Mouse (Mus musculus) hindbrain, embryonic 12.5 days (tissue): ENCODE results near the gene Laptm5. TPM values are rescaled to one million over a fixed set of nuclear protein-coding genes. Genes with fewer than 3 reads are reported as not detected.
A peak's percentile ranks its signal among the peaks of the same experiment; 100 is the strongest.

Source experiments
- ATAC-seq: fragments of 200-750 bp; cut with Nextera tagmentation; 2 replicates; pipeline ENCODE4 v1.8.0; 2017; ENCODE audit warnings: moderate TSS enrichment; ENCODE audit not compliant: low FRiP score
- H3K27ac ChIP-seq: fragments of 300-500 bp; sonication (generic); 2 replicates; pipeline ENCODE4 v1.5.1; 2016; ENCODE audit warnings: mild to moderate bottlenecking
- H3K27me3 ChIP-seq: fragments of 300-500 bp; sonication (generic); 2 replicates; pipeline ENCODE4 v1.6.1; 2016; ENCODE audit warnings: mild to moderate bottlenecking
- H3K36me3 ChIP-seq: fragments of 300-500 bp; sonication (generic); 2 replicates; pipeline ENCODE4 v1.6.1; 2016; ENCODE audit warnings: mild to moderate bottlenecking
- H3K4me1 ChIP-seq: fragments of 300-500 bp; sonication (generic); 2 replicates; pipeline ENCODE4 v1.6.1; 2016
- H3K4me2 ChIP-seq: fragments of 300-500 bp; sonication (generic); replicated peaks from 2 replicates; pipeline ENCODE4 v1.6.1; 2016; ENCODE audit warnings: mild to moderate bottlenecking
- H3K4me3 ChIP-seq: fragments of 300-500 bp; sonication (generic); 2 replicates; pipeline ENCODE4 v1.5.1; 2016; ENCODE audit warnings: mild to moderate bottlenecking
- H3K9ac ChIP-seq: fragments of 300-500 bp; sonication (generic); 2 replicates; pipeline ENCODE4 v1.6.1; 2016; ENCODE audit warnings: mild to moderate bottlenecking, moderate library complexity
- H3K9me3 ChIP-seq: fragments of 300-500 bp; sonication (generic); replicated peaks from 2 replicates; pipeline ENCODE4 v1.6.1; 2016; ENCODE audit warnings: mild to moderate bottlenecking
- WGBS: fragments of 180-500 bp; shearing (Covaris S2); methylation state at CpG from one replicate; pipeline ENCODE4 v1.1.7; 2016; 5-methylcytosine and 5-hydroxymethylcytosine counted together
- polyA plus RNA-seq: library from polyadenylated mRNA; unstranded; fragments of >200 nt; fragmentation: Nextera tagmentation; extraction: Ambion mirVana; gene quantifications from 2 replicates; pipeline ENCODE4 v1.2.1, GENCODE M21; 2016

Laptm5 gene
- polyA plus RNA-seq, 1 experiment from 2014 or later = 23.3 TPM

GRCm38 (mm10) chr4:130915006-130915667 is 2.2 kb downstream of the Laptm5 start:
- Histone ChIP-seq H3K4me1 (peaks cover 14% of the 10 kb centered on the region), H3K27ac (no peak overlapping the region), H3K36me3 (no peaks in the 10 kb centered on the region), H3K9ac (no peak overlapping the region), H3K4me2 (0 out of 2 replicates have a peak overlapping the region, but pooled peaks have one; percentile 1), H3K4me3 (no peak overlapping the region), H3K9me3 (no peaks in the 10 kb centered on the region), H3K27me3 (no peaks in the 10 kb centered on the region; the same call in 1 of the 2 replicates)
- ATAC-seq = no peak
- 82% methylated on average over 12 of the region's 12 CpGs for WGBS

DNA sequence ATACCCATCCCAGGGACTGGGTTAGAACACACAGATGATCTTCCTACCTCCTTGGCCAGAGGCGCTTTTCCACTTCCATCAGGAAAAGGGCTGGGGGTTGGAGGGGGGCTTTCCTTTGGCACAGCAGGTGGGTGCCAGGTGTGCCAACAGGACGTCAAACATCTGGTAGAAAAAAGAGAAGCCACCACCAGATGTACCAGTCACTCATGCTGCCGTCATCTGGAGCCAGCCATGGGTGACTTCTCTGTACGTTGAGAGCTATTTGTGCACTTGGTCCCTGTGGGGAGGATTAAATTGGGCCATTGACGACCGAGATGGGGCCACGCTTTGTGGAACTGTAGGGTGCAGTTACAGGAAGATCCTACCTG is 2.7 kb downstream of the Laptm5 start:
- Histone ChIP-seq H3K4me3 (no peak overlapping the region), H3K9me3 (no peaks in the 10 kb centered on the region), H3K36me3 (no peaks in the 10 kb centered on the region), H3K4me1 (peaks cover 19% of the 10 kb centered on the region), H3K27ac (no peak overlapping the region), H3K4me2 (0 out of 2 replicates have a peak overlapping the region, but pooled peaks have one; percentile 1), H3K9ac (no peak overlapping the region), H3K27me3 (no peaks in the 10 kb centered on the region; the same call in 1 of the 2 replicates)
- WGBS = 57% methylated on average over 7 of the region's 7 CpGs
- ATAC-seq = no peak

DNA sequence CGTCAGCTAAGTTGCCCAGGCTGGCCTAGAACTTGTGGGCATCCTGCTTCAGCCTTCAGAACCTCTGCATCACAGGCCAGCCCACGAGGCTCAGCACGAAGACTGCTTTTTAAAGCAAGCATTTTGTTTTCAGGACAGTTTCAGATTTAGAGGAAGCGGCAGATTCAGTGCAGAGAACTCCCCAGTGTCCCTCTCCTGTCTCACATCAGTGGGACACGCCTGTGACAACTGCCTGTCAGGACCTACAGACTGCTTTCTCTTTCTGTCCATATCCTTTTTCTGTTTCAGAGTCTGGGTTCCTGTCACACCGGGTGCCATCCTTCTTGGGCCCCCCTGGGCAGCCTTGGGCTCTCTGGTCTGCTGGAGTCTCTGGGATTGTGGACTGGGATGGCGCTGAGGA is 3.7 kb downstream of the Laptm5 start:
- H3K9ac ChIP-seq = no peak overlapping the region
- H3K36me3 ChIP-seq = no peaks in the 10 kb centered on the region
- H3K27ac ChIP-seq = no peak overlapping the region

DNA sequence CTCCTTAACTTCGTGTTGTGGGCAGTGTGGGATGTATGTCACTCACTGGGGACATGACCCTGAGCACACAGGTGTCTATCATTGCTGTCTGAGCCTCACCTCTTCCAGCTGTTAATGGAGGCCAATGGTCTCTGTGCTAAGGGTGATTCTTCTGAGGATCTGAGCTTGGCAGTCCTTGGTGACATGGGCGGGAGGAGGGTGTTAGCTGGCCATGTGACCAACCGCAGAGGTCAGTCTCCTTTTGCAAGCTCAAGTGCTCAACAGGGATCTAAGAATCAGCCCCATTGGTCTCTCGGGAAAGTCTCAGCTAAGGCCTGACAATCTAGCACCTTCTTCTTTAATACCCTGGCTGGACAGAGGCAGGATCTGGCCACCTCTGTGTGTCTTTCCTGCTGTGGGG is 4.6 kb downstream of the Laptm5 start:
- Histone ChIP-seq H3K27me3 (no peaks in the 10 kb centered on the region; the same call in 1 of the 2 replicates), H3K9ac (no peak overlapping the region), H3K9me3 (no peaks in the 10 kb centered on the region), H3K4me3 (no peak overlapping the region), H3K4me2 (no peak overlapping the region), H3K27ac (no peak overlapping the region), H3K36me3 (no peaks in the 10 kb centered on the region), H3K4me1 (peaks cover 34% of the 10 kb centered on the region)
- 76% methylated on average over 4 of the region's 4 CpGs for WGBS
- no peak for ATAC-seq

More for the DNA sequence above, 3.7 kb downstream of the Laptm5 start:
- Histone ChIP-seq H3K4me3 (no peak overlapping the region), H3K9me3 (no peaks in the 10 kb centered on the region), H3K27me3 (no peaks in the 10 kb centered on the region; the same call in 1 of the 2 replicates), H3K4me1 (peaks cover 28% of the 10 kb centered on the region), H3K4me2 (no peak overlapping the region)
- ATAC-seq = no peak
- 84% methylated on average over 7 of the region's 7 CpGs for WGBS

DNA sequence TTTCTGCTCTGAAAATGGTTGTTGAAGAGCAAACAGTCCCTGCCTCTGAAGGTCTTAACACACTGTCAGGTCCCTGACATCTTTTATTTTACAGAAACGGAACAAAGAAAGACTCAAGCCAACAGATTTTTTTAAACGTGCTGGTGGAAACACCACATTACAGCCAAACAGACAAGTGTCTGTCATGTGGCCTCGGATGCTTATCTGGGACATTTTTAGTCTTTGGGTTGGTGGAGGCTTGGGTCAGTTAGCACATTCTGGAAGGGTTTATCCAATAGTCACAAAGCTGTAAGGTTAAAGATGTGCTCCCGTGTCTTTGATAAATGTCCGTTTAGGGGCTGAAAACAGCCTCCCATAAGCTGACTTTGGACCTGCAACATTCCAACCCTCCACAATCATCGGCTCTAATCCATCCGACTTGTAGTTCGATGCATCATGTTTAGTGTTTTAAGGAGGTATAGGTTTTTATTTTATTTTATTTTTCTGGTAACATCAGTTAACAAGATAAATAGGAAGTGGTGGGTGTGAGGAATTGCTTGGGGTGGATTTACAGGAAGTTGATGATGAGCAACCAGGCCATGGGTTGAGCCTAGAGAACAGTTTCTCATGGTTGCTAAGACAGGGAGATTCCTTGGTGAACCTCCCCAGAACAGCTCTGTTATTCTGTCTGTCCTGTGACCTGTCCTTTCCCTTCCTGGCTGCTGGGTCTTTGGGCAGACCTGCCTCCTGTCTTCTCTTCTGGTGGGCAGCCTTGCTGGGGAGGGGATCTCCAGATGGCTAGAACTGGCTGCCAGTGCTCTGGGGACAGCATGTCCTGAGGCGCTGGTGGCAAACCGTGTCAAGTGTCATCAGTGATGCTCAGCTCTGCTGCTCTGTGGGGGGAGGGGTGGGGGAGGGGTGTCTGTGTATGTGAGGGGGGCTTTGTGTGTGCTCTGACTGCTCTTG is 6.2 kb downstream of the Laptm5 start:
- Histone ChIP-seq H3K4me2 (no peak overlapping the region), H3K9me3 (no peaks in the 10 kb centered on the region), H3K27ac (no peak overlapping the region), H3K9ac (no peak overlapping the region), H3K4me1 (peaks cover 30% of the 10 kb centered on the region), H3K27me3 (no peaks in the 10 kb centered on the region; the same call in 1 of the 2 replicates), H3K4me3 (no peak overlapping the region), H3K36me3 (no peaks in the 10 kb centered on the region)
- no peak for ATAC-seq
- WGBS = 73% methylated on average over 10 of the region's 10 CpGs

DNA sequence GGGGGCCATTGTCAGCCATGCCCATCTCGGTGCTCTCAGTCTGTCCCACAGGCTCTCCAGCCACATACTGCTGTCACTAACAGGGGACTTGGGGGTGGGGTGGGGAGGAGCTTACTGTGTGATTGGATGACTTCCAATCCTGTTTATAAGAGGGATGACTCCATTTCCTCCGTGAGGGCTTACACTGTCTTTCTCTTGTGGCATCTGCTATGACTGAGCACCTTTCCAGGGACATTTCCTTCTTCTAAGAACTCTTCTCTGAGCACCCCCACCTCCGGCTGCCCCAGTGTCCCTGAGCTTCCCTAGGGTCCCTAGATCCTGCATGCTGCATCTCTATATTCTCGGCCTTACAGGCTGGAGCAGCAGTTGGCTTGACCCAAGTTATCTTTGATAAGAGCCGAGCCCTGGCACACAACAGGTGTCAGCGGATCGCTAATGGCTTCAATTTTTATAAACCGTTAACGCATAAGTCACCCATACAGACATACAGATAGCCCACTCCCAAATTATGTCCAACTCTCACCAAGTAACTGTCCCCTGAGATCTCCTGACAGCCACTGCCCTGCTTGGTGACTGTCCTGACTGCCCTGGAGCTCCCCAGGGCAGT is 6.9 kb downstream of the Laptm5 start:
- WGBS = 64% methylated on average over 9 of the region's 9 CpGs
- H3K4me3 ChIP-seq = no peak overlapping the region
- ATAC-seq = 0 out of 2 replicates have a peak, but pooled peaks have one; percentile 26

GRCm38 (mm10) chr4:130920951-130921693 is 8.2 kb downstream of the Laptm5 start:
- Histone ChIP-seq H3K27me3 (no peaks in the 10 kb centered on the region), H3K4me3 (no peak overlapping the region), H3K9me3 (no peaks in the 10 kb centered on the region), H3K36me3 (no peaks in the 10 kb centered on the region), H3K4me1 (peaks cover 30% of the 10 kb centered on the region), H3K27ac (peak overlapping the region; percentile 18; the same call in 1 of the 2 replicates), H3K4me2 (no peak overlapping the region), H3K9ac (no peak overlapping the region)
- ATAC-seq = peak; percentile 68; the same call in 1 of the 2 replicates
- WGBS = 33% methylated on average over 12 of the region's 12 CpGs

More for the DNA sequence above, 6.9 kb downstream of the Laptm5 start:
- H3K27ac ChIP-seq = no peak overlapping the region
- H3K4me2 ChIP-seq = no peak overlapping the region
- H3K9ac ChIP-seq = no peak overlapping the region
- H3K4me1 ChIP-seq = peaks cover 30% of the 10 kb centered on the region
- no peaks in the 10 kb centered on the region for H3K9me3 ChIP-seq
- H3K27me3 ChIP-seq = no peaks in the 10 kb centered on the region; the same call in 1 of the 2 replicates
- H3K36me3 ChIP-seq = no peaks in the 10 kb centered on the region

DNA sequence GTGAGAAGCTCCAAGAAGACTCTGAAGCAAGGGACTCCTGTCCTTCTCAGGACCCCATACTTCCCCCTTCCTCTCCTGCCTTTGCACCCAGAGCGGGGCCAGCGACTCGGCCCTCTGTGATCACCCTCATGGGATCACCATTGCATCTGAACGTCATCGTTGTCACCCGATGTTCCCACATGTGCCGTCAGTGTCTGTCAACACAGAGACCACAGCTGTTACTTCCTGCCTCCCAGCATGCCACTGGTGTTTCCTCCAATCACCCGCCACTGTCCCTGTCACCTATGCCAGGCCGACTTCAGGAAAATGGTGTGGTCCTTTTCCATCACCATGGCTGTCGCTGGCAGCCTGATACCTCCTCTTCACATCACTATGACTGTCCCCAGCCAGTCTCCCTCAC is 9.1 kb downstream of the Laptm5 start:
- no peak for ATAC-seq
- H3K9me3 ChIP-seq = no peaks in the 10 kb centered on the region
- H3K4me3 ChIP-seq = no peak overlapping the region
- H3K4me1 ChIP-seq = peaks cover 32% of the 10 kb centered on the region
- no peak overlapping the region for H3K4me2 ChIP-seq
- WGBS = 69% methylated on average over 10 of the region's 10 CpGs
- no peaks in the 10 kb centered on the region for H3K36me3 ChIP-seq
- no peaks in the 10 kb centered on the region for H3K27me3 ChIP-seq
- H3K27ac ChIP-seq = no peak overlapping the region
- H3K9ac ChIP-seq = no peak overlapping the region

- no peak overlapping the region for H3K27ac ChIP-seq
- peaks cover 11% of the 10 kb centered on the region for H3K4me1 ChIP-seq
- ATAC-seq = no peak
- no peak overlapping the region for H3K4me2 ChIP-seq
- WGBS = 65% methylated on average over 6 of the region's 6 CpGs
- no peak overlapping the region for H3K4me3 ChIP-seq
- no peak overlapping the region for H3K9ac ChIP-seq
- H3K9me3 ChIP-seq = no peaks in the 10 kb centered on the region
- no peaks in the 10 kb centered on the region for H3K27me3 ChIP-seq
- H3K36me3 ChIP-seq = no peaks in the 10 kb centered on the region
Observed at GRCm38 (mm10) chr4:130926274-130926673, 13.3 kb downstream of the Laptm5 start.

- no peaks in the 10 kb centered on the region for H3K36me3 ChIP-seq
- no peak overlapping the region for H3K27ac ChIP-seq
- ATAC-seq = no peak
- no peak overlapping the region for H3K4me3 ChIP-seq
- H3K9me3 ChIP-seq = no peaks in the 10 kb centered on the region
- WGBS = 85% methylated on average over 12 of the region's 12 CpGs
- 0 out of 2 replicates have a peak, but pooled peaks cover 2% of the 10 kb centered on the region for H3K4me1 ChIP-seq
- H3K4me2 ChIP-seq = no peak overlapping the region
- H3K9ac ChIP-seq = no peak overlapping the region
- H3K27me3 ChIP-seq = no peaks in the 10 kb centered on the region
Observed at GRCm38 (mm10) chr4:130927821-130928220, 14.9 kb downstream of the Laptm5 start.

GRCm38 (mm10) chr4:130942644-130943043 is 29.7 kb downstream of the Laptm5 start:
- Histone ChIP-seq H3K27me3 (0 out of 2 replicates have a peak, but pooled peaks cover 3% of the 10 kb centered on the region), H3K4me1 (no peaks in the 10 kb centered on the region), H3K4me3 (no peak overlapping the region), H3K9ac (no peak overlapping the region), H3K36me3 (no peaks in the 10 kb centered on the region), H3K27ac (no peak overlapping the region), H3K9me3 (no peaks in the 10 kb centered on the region), H3K4me2 (no peak overlapping the region)
- ATAC-seq = no peak
- WGBS = 66% methylated on average over 14 of the region's 14 CpGs
